Mouse (Mus musculus): ENCODE data around the gene Pla2g12b.

DNA sequence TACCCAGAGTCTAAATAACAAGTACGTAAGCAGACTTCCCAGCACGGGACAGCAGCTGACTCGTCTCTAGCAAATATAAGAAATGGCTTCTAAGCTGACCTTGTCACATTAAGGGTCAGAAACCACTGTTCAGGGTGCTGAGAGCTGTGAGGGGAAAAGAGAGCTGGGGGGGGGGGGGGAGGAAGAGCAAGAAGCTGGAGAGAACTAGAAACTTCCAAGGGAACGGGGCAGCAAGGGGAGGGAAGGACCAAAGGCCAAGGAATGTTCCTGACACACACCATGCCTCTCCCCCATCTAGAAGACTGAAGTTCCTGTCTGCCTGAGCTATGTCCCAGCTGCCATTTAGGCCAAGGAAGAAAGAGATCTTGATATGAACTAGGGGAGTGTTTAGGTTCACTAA lies 22.9 kb downstream of the Pla2g12b start:
- TF ChIP-seq HCFC1 (IDR thresholded peaks at IDR 0.05; ENCODE audit: low read depth, low read length) (no peak), USF1 (IDR thresholded peaks at IDR 0.05; ENCODE audit: low read depth, low read length) (no peak), CTCF (IDR thresholded peaks at IDR 0.05 in 2 of 3, conservative IDR thresholded peaks at IDR 0.05 in 1 of 3; ENCODE audit: control insufficient read depth in 1 of 3, insufficient read depth in 1 of 3, low read depth in 2 of 3, low read length in 3 of 3, poor library complexity in 1 of 3, severe bottlenecking in 1 of 3) (no peak), MAZ (IDR thresholded peaks at IDR 0.05; ENCODE audit: low read depth, low read length) (no peak), USF2 (IDR thresholded peaks at IDR 0.05; ENCODE audit: borderline replicate concordance in 1 of 2, insufficient read depth in 1 of 2, low read depth in 1 of 2, low read length in 2 of 2) (no peak), ZKSCAN1 (IDR thresholded peaks at IDR 0.05; ENCODE audit: low read depth, low read length) (no peak), BHLHE40 (IDR thresholded peaks at IDR 0.05; ENCODE audit: borderline replicate concordance, low read depth, low read length) (no peak), MEF2A (IDR thresholded peaks at IDR 0.05; ENCODE audit: extremely low read depth, insufficient replicate concordance, low read depth, low read length, poor library complexity, severe bottlenecking) (no peak)
